Mouse (Mus musculus) naive thymus-derived CD4-positive, alpha-beta T cell, adult 5 months (primary cell): ENCODE measurements around the gene Zfp574. TPM values are rescaled to one million over a fixed set of nuclear protein-coding genes. Genes with fewer than 3 reads are reported as not detected.

ENCODE experiments used
- polyA plus RNA-seq: library from polyadenylated mRNA; unstranded; fragments of 100-300 nt; shearing (Covaris generic); gene quantifications from one replicate; pipeline ENCODE4 v1.2.1, GENCODE M21; 2017

The Zfp574 gene
- polyA plus RNA-seq: 39.2 TPM

GRCm38 (mm10) chr7:25071979-25072715 is at the start of gene Zfp574, which contains the start of gene Grik5:
Gene Zfp574, plus strand, starts transcription at chr7:25072567.
Gene Grik5, minus strand, starts transcription at chr7:25072346.

Other genes starting within 250 kb of the Zfp574 start
- gene Gm9844, start 210.4 kb upstream of the Zfp574 start, polyA plus RNA-seq: 25.0 TPM
- not detected for gene Lypd4, start 202.6 kb upstream of the Zfp574 start, polyA plus RNA-seq
- not detected for gene Dmrtc2, start 202.5 kb upstream of the Zfp574 start, polyA plus RNA-seq
- 7,388 TPM for gene Rps19, start 188.2 kb upstream of the Zfp574 start, polyA plus RNA-seq
- 3.4 TPM for gene Cd79a, start 175.2 kb upstream of the Zfp574 start, polyA plus RNA-seq
- 2,170 TPM for gene Arhgef1, start 169.7 kb upstream of the Zfp574 start, polyA plus RNA-seq
- gene Gm4881, start 128.1 kb upstream of the Zfp574 start, polyA plus RNA-seq: not detected
- 964 TPM for gene Rabac1, start 99.8 kb upstream of the Zfp574 start, polyA plus RNA-seq
- gene Atp1a3, start 66.6 kb upstream of the Zfp574 start, polyA plus RNA-seq: 1.2 TPM
- gene Grik5, start 221 bp upstream of the Zfp574 start, polyA plus RNA-seq: 2.4 TPM
- 7.1 TPM for gene Pou2f2, start 107.2 kb downstream of the Zfp574 start, polyA plus RNA-seq
- 133 TPM for gene Dedd2, start 148.0 kb downstream of the Zfp574 start, polyA plus RNA-seq
- 2.0 TPM for gene Zfp526, start 148.9 kb downstream of the Zfp574 start, polyA plus RNA-seq
- gene Gsk3a, start 165.3 kb downstream of the Zfp574 start, polyA plus RNA-seq: 90.3 TPM
- 7.3 TPM for gene Erf, start 178.2 kb downstream of the Zfp574 start, polyA plus RNA-seq
- 43.5 TPM for gene Cic, start 195.1 kb downstream of the Zfp574 start, polyA plus RNA-seq
- gene Pafah1b3, start 225.4 kb downstream of the Zfp574 start, polyA plus RNA-seq: 9.6 TPM
- gene Prr19, start 228.8 kb downstream of the Zfp574 start, polyA plus RNA-seq: not detected
- not detected for gene Tmem145, start 233.5 kb downstream of the Zfp574 start, polyA plus RNA-seq
- gene Megf8, start 244.6 kb downstream of the Zfp574 start, polyA plus RNA-seq: not detected